17 mouse cellular contexts compared by ENCODE assay signal in genomic region chr17:89982904-89983303, GRCm38 (mm10).
"Had no signal": no experiment of that assay in that cellular context is flagged by ENCODE, and none has a peak within 500 bp of the region (broad histone marks: within the 10 kb centered on the region; RNA-seq: fewer than 3 reads in every experiment).

No protein-coding gene starts in this region.

- H3K9ac ChIP-seq: kidney, embryonic 15.5 days; limb, embryonic 12.5 days; limb, embryonic 15.5 days; liver, embryonic 14.5 days; liver, postnatal 0 days; lung, embryonic 14.5 days; midbrain, embryonic 13.5 days had no signal

- H3K4me3 ChIP-seq: kidney, embryonic 15.5 days; limb, embryonic 12.5 days; limb, embryonic 15.5 days; midbrain, embryonic 13.5 days; myocyte had no signal

- ATAC-seq: liver, postnatal 0 days; lung, postnatal 0 days; midbrain, embryonic 13.5 days had no signal

- H3K9me3 ChIP-seq: kidney, embryonic 15.5 days; limb, embryonic 12.5 days; limb, embryonic 15.5 days; midbrain, embryonic 13.5 days had no signal

- H3K27me3 ChIP-seq: kidney, embryonic 15.5 days; limb, embryonic 12.5 days; limb, embryonic 15.5 days; midbrain, embryonic 13.5 days had no signal

- DNase-seq: kidney, adult 11 months; kidney, adult 8-10 months; kidney, postnatal 14 days; kidney, postnatal 4 days; left cerebral cortex, postnatal 4 days; liver, postnatal 0 days; lung, embryonic 14.5 days; thymus, postnatal 25 days had no signal

- H3K4me1 ChIP-seq: kidney, embryonic 15.5 days; limb, embryonic 12.5 days; limb, embryonic 15.5 days had no signal

- H3K27ac ChIP-seq: kidney, embryonic 15.5 days; limb, embryonic 12.5 days; limb, embryonic 15.5 days; liver, embryonic 14.5 days; macrophage; midbrain, embryonic 13.5 days had no signal

- H3K4me2 ChIP-seq: kidney, embryonic 15.5 days; limb, embryonic 12.5 days; limb, embryonic 15.5 days; liver, embryonic 11.5 days; lung, embryonic 14.5 days; midbrain, embryonic 13.5 days had no signal

- H3K36me3 ChIP-seq: kidney, embryonic 15.5 days; limb, embryonic 12.5 days; limb, embryonic 15.5 days; midbrain, embryonic 13.5 days had no signal
